Mouse (Mus musculus): ENCODE measurements at regions not wholly inside any gene's neighbourhood (a gene's known extent, or its start where the extent isn't known, plus 50 kb on each side); places are given as distances from the start of the nearest gene placed in this dataset.

DNA sequence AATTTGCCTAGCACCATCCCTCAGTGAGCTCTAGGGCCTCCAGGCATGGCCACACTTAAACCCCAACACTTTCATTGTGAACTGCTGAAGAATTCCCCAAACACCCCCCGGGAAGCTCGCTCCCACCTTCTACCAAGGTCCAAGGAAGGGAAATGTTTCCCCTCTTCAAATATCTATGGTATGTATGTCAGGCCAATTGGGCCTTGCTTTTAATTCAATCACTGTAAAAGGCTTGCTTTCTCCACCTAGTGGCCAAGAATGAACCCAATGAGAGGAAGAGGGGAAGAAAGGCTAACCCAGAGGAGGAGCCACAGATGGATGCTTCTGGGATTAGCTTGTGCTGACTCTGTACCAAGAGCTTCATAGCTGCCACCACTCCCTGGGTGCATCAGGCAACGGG is 336.3 kb upstream of the Tgfbr2 start:
- DNase-seq (ENCODE audit: low read depth in 1 of 2, low spot score in 2 of 2), result no peak

DNA sequence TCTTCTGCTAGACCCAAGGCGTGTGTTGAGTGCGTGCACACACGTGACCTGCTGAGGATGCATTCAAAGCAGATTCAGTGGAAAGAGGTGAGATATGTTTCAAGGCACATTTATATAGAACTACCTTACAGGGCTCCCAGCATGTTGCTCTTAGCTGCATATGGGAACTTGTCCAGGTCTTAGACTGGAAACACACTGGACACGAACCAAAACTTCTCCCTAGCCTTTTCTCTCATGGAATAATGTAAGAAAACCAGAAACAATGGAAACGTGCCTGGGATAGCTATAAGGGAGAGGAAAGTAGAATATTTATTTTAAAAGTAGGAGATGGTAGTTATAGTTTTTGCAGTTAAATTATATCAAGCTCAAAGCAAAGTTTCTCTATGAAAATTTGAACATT is 332.6 kb upstream of the Tgfbr2 start:
- no peak for DNase-seq (ENCODE audit: low read depth in 1 of 2, low spot score in 2 of 2)

DNA sequence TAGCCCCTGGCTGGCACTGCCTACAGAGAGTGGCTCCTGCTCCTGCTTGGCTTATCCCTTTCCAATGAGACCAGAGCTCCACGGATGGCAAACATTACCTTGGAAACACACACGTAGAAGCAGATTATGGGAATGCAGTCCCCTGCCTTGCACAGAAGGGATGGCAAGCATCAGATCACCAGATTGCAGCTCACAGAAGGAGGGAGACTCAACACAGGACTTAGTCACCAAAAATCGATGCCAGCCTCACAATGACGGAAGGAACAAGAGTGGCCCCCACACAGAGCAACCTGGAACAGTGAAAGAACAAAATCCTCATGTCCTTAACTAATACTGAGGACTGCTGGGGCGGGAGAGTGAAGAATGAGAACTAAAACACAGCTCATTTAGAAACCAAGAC is 327.7 kb upstream of the Tgfbr2 start:
- DNase-seq (ENCODE audit: low read depth in 1 of 2, low spot score in 2 of 2), result no peak

DNA sequence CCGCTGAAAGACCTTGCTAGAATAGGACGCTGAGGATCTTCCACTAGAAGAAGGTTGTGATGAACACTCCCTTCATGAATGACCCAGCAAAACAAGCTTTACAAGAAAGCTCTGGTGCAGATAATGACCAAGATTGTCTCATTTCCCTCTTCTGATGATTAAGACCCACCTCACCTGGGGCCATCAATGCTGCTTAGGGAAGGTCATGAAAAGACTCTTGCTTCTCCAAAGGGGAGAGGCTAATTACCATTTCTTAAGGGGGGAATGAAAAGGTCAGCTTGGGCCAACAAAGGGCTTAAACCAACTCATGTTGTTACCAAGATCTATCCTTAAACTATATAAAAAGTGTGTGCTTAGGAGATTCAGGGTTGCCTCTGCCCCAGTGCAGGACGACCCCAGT is 325.8 kb upstream of the Tgfbr2 start:
- DNase-seq (ENCODE audit: low read depth in 1 of 2, low spot score in 2 of 2), result no peak

DNA sequence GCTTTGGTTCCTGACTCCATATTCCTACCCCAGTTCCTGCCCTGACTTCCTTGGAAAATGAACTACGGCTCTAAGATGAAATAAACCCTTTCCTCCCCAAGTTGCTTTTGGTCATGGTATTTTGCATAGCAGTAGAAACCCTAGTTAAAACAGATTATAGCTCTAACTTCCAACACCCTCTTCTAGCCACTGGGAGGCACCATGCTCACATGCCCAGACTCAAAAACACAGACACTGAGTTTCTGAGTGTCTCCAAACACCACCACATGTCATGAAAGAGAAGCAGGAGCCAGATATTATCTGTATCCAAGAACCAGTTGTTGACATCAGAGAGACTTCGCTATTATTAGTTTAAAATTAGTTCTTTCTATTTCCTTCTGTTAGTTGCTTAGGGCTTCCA is 316.1 kb upstream of the Tgfbr2 start:
- no peak for DNase-seq (ENCODE audit: low read depth in 1 of 2, low spot score in 2 of 2)

DNA sequence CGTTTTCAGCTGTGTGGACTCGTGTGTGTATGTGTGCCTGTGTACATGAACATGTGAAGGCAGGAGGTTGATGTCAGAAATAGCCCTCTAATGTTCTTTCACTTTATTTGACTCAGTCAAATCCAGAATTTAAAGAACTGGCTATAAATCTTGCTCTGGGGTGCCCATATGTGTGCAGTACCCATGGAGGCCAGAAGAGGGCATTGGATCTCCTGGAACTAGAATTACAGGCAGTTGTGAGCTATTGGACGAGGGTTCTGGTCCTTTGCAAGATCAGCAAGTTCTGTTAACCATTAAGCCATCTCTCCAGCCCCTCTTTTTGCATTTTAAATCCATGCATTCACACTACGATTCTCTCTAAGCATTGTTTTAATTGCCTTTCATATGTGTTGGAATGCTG is 314.6 kb upstream of the Tgfbr2 start:
- no peak for DNase-seq (ENCODE audit: low read depth in 1 of 2, low spot score in 2 of 2)

DNA sequence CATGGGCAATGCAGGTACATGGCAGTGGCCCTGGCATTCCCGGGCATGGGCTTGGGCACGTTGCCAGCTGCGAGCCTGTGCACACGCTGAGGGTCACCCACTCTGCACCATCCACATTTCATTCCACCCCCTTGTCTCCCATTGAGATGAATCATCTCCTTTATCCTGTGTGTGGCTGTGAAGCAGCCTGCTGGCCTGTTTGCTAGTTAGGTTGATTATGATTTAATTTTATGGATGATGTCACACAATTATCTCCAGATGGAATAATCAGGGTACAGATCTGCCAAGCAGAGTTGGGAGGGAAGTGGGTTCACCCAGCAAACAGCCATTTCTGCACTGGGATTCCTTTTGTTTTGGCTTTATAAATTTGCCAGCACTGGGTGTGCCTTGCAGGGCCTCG is 314.1 kb upstream of the Tgfbr2 start:
- no peak for DNase-seq (ENCODE audit: low read depth in 1 of 2, low spot score in 2 of 2)

DNA sequence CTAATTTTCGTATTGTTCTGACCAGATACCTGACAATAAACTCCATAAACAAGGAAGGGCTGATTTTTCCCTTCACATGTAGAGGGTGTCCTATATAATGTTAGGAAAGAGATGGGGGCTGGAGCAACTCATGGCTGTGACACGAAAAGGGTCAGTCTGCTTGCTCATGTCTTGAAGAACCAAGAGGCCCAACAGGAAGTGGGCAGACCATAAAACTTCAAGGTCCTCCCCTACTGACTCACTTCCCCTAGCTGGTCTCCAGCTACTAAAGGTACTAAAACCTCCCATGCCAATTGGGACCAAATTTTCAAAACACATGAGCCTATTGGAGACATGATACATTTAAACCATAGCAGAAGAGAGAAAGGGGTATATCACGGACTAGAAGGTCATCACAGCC is 302.1 kb upstream of the Tgfbr2 start:
- no peak for DNase-seq (ENCODE audit: low read depth in 1 of 2, low spot score in 2 of 2)

DNA sequence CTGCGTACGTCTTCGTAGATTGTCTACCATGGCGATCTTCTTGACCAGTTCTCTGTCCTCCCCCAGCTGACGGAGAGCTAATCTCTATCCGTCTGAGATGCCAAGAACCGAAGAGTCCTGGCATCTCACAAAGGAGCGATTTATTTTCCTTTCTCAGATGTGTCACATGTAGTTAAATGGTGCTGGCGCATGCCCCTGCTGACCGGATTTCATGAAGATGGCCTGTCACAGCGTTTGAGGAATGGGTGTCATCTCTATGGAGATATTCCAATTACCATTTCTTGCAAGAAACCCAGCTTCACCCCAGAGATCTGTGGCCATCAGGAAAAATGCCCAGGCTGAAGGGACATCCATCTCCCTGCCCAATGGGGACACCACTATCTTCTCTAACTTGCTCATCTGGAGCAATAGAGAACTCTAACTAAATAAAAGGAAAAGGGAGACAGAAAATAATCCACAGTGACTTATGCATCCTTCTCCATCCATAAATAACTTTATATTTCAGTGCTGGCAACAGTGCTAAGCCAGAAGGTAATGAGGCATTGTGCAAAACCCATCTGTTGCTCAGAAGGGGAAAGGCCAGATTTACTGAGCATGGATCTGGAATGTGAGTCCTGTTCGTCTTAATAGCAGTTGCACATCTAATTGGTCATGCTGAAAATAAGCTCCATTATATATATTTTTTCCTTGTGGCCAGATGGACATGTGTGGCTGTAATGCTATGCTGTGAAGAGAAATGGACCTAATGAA is 300.2 kb upstream of the Tgfbr2 start:
- no peak for DNase-seq (ENCODE audit: low read depth in 1 of 2, low spot score in 2 of 2)

DNA sequence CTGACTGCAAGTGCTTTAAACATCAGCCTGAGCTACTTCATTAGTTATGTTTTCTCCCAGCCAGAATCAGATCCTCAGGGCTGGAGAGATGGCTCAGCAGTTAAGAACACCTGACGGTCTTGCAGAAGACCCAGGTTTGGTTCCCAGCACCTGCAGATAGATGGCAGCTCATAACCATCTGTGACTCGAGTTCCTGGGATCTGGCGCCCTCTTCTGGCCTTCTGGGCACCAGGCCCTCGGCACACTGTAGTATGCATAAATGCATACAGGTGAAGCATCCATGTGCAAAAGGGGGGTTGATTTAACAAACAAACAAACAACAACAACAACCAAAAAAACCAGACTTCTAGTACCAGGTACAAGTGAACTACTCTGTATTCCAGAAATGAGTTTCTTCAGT is 297.7 kb upstream of the Tgfbr2 start:
- no peak for DNase-seq (ENCODE audit: low read depth in 1 of 2, low spot score in 2 of 2)

DNA sequence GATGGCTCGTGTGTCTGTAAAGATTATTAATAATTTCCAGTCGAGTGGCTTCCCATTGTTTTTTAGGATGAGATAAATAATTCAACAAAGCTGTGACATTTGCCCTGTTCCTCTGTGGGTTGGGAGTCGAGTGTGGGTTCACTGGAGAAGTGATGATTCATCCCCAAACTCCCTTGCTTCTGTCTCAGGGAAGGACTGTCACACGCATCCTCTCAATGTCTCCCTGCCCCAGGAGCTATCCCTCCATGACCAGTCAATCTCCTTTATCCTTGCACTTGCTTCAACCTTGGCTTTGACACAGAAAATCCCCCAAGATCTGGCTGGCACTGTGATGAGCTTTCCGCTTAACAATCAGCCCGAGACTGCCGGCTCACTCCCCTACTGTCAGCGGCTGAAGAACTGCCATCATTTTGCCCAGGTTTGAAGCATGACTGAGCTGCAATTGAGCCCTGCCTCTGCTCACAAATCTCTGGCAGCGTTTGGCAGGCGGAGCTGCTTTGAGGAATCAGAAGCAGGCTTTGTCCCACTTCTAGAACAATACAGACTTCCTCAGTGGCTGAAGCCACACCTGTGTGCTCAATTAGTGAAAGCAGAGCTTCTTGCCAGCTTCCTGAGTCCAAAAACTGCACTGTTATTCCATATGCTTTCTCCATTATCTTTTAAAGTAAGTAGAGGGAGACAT is 293.6 kb upstream of the Tgfbr2 start:
- DNase-seq (ENCODE audit: low read depth in 1 of 2, low spot score in 2 of 2), result no peak

DNA sequence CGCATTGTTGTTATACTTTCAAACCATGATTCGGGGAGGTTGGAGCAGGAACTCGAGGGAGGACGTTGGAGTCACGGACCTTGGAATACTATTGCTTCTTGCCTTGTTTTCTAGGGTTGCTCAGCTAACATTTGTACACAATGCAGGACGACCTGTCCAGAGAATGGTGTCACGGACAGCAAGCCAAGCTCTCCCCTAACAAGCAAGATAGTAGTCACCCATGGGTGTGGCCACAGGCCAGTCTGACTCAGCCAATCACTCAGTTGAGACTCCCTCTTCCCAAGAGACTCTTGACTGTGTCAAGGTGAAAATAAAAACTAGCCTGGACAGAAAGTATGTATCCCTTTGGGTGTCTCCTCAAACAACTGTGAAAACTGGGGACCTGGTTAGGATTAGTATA is 291.2 kb upstream of the Tgfbr2 start:
- DNase-seq (ENCODE audit: low read depth in 1 of 2, low spot score in 2 of 2), result no peak

DNA sequence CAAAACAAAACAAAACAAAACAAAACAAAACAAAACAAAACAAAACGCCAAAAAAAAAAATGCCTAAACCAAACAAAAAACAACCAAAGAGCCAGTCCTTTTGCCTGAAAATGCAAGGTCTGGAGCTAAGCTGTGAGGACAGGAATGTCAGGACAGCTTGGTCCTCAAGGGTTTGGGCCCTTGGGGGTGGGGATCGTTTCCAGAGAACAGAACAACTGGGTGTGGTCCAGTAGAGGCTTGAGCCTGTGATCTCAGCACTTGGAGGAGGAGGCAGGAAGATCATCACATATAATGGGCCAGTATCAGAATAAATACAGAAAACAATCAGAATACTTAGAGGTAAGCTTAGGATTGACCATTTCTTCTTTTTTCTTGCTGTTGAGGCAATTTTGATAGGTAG is 289.5 kb upstream of the Tgfbr2 start:
- no peak for DNase-seq (ENCODE audit: low read depth in 1 of 2, low spot score in 2 of 2)

DNA sequence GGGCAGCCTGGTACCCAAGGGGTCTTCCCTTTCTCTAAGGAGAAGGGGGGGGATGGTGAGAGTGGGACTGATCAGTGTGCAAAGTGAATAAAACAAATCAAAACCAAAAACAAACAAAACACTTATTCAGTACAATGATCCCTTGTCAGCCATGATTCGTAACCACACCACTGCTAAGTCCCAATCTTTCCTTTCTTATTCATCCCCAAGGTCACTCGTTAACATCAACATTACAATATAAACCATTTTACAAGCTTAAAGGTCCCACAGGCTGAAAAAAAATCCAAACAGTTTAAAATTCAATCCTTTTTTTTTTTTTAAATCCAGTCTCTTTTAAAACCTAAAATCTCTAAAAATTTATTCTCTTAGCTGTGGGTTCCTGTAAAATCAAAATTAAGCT is 287.1 kb upstream of the Tgfbr2 start:
- DNase-seq (ENCODE audit: low read depth in 1 of 2, low spot score in 2 of 2), result no peak

DNA sequence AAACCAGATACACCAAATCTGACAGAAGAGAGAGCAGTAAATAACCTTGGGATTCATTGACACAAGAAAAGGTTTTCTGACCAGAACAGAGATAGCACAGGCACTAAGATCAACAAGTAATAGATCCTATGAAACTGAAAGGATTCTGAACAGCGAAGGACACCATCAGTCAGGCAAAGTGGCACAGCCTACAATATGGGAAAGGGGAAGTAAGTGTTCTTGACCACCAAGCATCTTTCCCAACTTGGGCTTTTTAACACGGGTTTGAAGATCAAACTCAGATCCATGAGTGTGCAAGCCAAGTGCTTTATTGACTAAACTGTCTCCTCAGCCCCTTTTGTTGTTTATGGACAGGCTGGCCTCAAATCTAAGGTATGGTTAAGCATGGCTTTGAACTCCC is 284.9 kb upstream of the Tgfbr2 start:
- no peak for DNase-seq (ENCODE audit: low read depth in 1 of 2, low spot score in 2 of 2)

DNA sequence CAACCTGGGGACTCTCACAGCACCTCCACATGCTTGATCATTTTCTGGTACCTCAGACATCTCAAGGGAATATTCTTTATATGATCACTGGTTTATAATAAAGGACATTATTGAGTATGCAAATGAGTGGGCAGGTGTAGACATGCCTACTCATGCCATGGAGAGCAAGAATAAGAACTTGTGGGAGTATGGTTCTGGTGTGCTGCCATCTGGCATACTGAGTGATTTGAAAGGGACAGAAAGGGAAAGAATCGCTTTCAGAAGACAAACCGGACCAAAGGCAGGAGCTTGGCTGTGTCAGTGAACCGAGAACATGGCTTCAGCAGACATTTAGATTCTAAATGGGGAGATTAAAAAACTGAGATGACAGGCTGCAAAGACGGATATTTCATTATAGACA is 276.9 kb upstream of the Tgfbr2 start:
- DNase-seq (ENCODE audit: low read depth in 1 of 2, low spot score in 2 of 2), result no peak

DNA sequence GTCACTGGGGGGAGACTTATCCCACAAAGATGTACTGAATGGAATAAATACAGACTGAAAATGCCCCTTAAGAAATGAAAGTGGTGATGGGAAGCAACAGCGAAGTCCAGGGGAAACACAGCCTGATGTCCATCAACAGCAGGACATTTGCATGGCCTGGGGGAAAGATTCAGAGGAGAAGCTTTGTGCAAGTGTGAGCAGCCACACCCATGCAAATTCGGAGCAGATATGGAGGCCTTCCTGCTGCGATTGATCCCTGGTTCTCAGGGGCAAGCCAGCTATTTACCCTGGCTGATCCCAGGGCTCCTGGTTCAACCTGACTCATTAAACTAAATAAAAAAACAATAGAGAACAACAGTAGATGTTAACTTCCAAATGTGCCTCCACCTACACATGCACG is 275.7 kb upstream of the Tgfbr2 start:
- no peak for DNase-seq (ENCODE audit: low read depth in 1 of 2, low spot score in 2 of 2)

DNA sequence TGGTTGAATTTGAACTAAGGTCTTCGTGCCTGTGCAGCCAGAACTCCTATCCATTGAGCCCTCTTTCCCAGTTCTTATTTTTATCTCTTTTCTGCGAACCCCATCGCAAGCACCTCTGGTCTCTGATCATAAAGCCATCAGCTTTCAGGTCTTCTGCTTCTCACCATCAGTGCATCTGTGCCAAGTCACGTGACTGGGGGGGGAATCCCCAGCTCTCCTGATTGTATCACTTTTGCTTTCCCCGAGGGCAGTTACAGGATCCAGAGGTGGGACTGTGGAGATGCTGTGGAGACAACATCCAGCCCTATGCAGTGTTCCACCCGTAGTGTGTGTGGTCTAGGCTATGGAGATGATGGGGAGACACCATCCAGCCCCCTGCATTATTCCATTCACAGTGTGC is 272.6 kb upstream of the Tgfbr2 start:
- DNase-seq (ENCODE audit: low read depth in 1 of 2, low spot score in 2 of 2), result no peak

DNA sequence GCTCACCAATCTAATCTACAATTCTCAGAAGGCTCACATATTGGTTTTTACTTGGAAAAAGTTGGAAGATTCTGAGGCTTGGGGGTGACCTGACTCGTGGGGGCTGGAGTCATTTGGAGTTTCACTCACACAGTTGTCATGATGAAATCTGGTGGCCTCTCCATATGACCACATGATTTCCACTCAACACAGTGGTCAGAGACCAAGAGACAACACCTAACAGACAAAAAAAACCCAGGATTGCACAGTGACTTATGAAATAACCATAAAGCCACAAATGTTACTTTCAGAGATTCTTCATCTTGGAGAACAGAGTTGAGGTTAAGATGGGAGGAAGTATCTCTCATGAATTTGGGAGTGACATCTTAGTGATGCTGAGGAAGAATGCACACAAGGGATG is 263.4 kb upstream of the Tgfbr2 start:
- DNase-seq (ENCODE audit: low read depth in 1 of 2, low spot score in 2 of 2), result no peak

DNA sequence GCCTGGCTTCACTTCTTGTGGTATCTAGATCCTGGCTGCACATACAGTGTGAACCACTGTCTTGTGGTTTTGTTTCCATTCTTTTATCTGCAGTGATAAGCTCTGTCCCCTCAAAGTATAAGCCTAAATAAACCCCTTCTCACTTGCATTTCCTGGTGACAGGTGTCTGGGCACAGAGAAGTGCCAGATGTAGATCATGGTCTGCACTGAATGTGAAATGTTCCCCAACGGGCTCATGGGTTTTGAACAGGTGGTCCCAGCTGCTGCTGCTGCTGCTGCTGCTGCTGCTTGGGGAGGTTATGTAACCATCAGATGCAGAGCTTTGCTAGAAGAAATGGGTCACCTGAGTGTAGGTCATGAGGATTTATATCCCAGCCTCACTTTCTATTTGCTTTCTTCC is 259.3 kb upstream of the Tgfbr2 start:
- no peak for DNase-seq (ENCODE audit: low read depth in 1 of 2, low spot score in 2 of 2)

DNA sequence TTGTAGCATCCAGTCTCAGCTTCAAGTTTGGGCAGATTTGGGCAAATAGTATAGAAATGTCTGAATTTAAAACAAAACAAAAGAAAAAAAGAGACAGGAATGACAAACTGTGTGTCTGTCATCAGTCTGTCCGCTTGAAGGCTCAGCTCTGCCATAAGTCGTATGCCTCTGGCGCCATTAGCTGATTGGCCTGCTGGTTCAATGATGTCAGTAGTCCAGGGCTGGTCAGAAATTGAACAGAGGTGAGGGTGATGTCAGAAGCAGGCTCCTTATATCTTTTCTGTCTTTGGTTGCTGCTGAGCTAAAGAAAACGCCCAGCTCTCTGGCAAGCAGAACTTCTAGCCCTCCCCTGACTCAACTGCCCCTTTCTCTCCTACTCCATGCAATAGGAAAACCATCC is 253.9 kb upstream of the Tgfbr2 start:
- DNase-seq (ENCODE audit: low read depth in 1 of 2, low spot score in 2 of 2), result no peak

DNA sequence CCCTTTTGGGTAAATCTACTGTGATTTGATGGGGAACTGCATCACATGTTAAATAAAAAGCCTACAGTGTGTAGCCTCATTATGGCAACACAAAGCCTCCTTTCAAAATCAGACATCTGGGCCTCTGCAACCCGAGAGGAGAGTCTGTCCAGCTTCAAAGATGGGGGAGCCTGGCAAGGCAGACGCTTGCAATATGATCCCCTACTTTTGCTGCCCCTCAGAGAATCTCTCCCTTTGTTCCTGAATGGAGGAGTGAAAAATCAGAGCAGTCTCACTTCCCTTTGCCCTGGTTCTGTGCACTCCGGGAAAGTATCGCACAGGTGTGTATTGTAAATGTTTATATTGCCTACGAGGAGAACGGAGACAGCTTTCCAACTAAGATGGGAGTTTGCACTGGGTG is 253.3 kb upstream of the Tgfbr2 start:
- no peak for DNase-seq (ENCODE audit: low read depth in 1 of 2, low spot score in 2 of 2)

DNA sequence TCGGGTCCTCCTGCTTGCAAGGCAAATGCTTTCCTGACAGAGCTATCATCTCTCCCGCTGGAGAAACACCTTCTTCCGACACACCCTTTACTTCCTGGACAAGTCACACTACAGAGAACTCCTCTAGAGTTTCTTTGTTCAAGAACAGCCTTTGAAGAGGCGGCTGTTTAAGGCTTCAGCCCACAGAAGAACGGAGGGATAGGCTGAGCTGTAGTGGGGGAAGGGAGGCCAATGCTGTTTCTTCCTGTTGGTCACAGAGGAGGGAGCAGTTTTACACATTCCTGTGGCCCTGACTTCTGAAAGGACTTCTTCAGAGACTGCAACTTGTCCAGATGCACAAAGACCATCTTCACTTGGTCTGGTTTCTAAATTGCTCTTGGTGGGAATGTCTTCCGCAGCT is 252.1 kb upstream of the Tgfbr2 start:
- no peak for DNase-seq (ENCODE audit: low read depth in 1 of 2, low spot score in 2 of 2)

Measured in monocyte, adult 2 months (primary cell).